Mouse (Mus musculus): ENCODE measurements around the gene Pcca. TPM values are rescaled to one million over a fixed set of nuclear protein-coding genes. Genes with fewer than 3 reads are reported as not detected.

Gene Pcca
- polyA plus RNA-seq, 1 experiment: 4.8 TPM

DNA sequence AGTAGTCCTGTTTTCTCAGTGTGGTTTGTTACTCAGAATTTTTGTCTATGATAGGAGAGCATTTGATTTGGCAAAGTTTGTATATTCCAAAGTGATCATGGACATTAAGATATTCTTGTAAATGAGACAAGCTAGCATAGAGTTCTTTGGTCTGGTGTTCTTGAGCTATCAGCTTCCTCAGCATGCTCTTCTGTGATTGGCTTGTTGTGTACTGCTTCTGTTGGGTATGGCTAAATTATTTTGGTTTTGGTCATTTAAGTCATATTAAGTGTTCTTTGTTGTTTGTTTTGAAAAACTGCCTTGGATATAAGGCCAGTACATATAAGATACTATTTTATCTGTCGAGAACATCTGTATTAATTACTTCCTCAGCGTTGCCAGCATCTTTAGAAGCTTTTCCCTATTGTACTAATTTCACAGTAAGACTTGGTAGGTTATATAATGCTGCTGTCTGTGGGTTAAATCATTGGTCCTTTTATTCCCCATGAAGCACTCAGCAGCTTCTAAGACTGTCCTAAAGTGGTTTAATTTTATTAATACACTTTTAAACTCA, 105.1 kb downstream of the Pcca start:
- Histone ChIP-seq H3K36me3 (ENCODE audit: control insufficient read depth, insufficient read depth, low read length) (no peaks in the 10 kb centered on the region), H3K27me3 (ENCODE audit: control insufficient read depth, insufficient read depth, low read length) (no peaks in the 10 kb centered on the region), H3K4me3 (ENCODE audit: extremely low read depth, insufficient read depth, insufficient read length) (no peak overlapping the region), H3K4me1 (ENCODE audit: control insufficient read depth, insufficient read depth, insufficient read length) (no peaks in the 10 kb centered on the region; the same call in 1 of the 2 replicates), H3K27ac (ENCODE audit: insufficient read depth, low read length) (no peak overlapping the region)
- no peak for DNase-seq (ENCODE audit: low read depth in 1 of 2, low spot score in 2 of 2)
- 88% methylated on average over 2 of the region's 2 CpGs for WGBS
- TF ChIP-seq POLR2A (IDR thresholded peaks at IDR 0.05; ENCODE audit: low read depth, low read length) (no peak), CTCF (IDR thresholded peaks at IDR 0.05; ENCODE audit: extremely low read depth, insufficient read depth, insufficient read length, insufficient replicate concordance) (no peak)

DNA sequence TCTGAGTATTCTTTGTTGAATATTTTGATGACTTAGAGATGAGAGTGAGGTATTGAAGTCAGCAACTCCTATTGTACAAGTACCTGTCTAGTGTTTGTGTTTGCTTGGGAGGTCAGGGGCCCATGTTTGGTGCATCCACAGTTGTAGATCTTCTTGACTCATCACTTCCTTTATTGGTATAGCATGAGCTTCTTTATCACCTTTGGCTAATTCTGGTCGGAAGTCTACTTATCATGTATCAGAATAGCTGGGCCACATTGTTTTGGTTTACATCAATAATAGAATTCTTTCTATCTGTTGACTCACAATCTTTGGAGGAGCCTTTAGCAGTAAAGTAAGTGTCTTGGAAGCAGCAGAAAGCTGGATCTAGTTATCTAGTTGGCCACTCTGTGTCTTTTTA, 108.3 kb downstream of the Pcca start:
- H3K27ac ChIP-seq (ENCODE audit: insufficient read depth, low read length): no peak overlapping the region
- H3K36me3 ChIP-seq (ENCODE audit: control insufficient read depth, insufficient read depth, low read length): no peaks in the 10 kb centered on the region
- TF ChIP-seq POLR2A (IDR thresholded peaks at IDR 0.05; ENCODE audit: low read depth, low read length) (no peak), CTCF (IDR thresholded peaks at IDR 0.05; ENCODE audit: extremely low read depth, insufficient read depth, insufficient read length, insufficient replicate concordance) (no peak)
- no peak overlapping the region for H3K4me3 ChIP-seq (ENCODE audit: extremely low read depth, insufficient read depth, insufficient read length)
- no peaks in the 10 kb centered on the region for H3K27me3 ChIP-seq (ENCODE audit: control insufficient read depth, insufficient read depth, low read length)
- WGBS: 94% methylated on average over 1 of the region's 1 CpGs
- DNase-seq (ENCODE audit: low read depth in 1 of 2, low spot score in 2 of 2): no peak
- H3K4me1 ChIP-seq (ENCODE audit: control insufficient read depth, insufficient read depth, insufficient read length): no peaks in the 10 kb centered on the region; the same call in 1 of the 2 replicates

DNA sequence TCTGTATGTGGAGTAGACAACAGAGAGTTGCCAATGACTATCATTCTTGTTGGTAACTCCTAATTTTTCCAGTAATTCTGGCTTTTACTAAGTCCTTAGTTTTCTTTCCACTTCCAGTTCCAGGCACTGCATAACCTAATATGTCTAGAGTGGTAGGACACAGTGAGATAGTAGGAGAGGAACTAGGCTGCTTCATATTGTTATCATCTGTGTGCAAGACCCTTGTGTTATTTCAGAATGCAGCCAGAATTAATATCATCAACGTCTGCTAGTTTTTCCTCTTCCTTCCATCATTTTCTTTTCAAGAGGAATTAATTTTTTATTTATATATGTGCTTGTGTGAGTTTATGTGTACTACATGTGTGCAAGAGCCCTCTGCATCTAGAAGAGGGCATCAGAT, 114.1 kb downstream of the Pcca start:
- 80% methylated on average over 1 of the region's 1 CpGs for WGBS
- Histone ChIP-seq H3K27me3 (ENCODE audit: control insufficient read depth, insufficient read depth, low read length) (no peaks in the 10 kb centered on the region), H3K36me3 (ENCODE audit: control insufficient read depth, insufficient read depth, low read length) (no peaks in the 10 kb centered on the region; the same call in 1 of the 2 replicates), H3K4me1 (ENCODE audit: control insufficient read depth, insufficient read depth, insufficient read length) (no peaks in the 10 kb centered on the region), H3K27ac (ENCODE audit: insufficient read depth, low read length) (no peak overlapping the region), H3K4me3 (ENCODE audit: extremely low read depth, insufficient read depth, insufficient read length) (no peak overlapping the region)
- DNase-seq (ENCODE audit: low read depth in 1 of 2, low spot score in 2 of 2): no peak
- TF ChIP-seq CTCF (IDR thresholded peaks at IDR 0.05; ENCODE audit: extremely low read depth, insufficient read depth, insufficient read length, insufficient replicate concordance): no peak
- TF ChIP-seq POLR2A (IDR thresholded peaks at IDR 0.05; ENCODE audit: low read depth, low read length): no peak

DNA sequence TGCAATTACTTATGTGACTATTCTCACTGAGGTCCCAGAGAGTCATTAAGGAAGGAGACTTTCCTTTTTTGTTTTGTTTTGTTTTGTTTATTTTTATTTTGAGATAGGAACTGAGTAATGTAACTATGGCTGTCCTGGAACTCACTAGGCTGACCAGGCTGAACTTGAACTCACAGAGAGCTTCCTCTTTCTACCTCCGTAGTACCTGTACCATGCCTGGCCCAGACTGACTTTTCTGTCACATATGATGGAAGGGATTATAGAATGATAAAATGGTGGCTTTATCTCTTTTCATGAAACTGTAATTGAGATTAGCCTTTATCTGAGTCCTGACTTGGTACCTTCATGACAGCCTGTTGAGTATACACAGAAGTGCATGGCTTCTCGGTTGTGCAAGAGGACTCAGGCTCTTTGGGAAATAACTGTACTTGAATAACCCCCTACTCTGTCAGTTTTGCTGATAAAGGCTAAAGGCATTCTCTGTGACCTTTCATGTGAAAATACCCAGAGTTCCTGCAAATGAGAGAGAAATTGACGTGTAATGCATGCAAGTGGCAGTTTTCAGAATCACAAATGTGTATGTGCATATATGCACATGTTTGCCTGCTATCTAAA, 115.3 kb downstream of the Pcca start:
- Histone ChIP-seq H3K27ac (ENCODE audit: insufficient read depth, low read length) (no peak overlapping the region), H3K4me1 (ENCODE audit: control insufficient read depth, insufficient read depth, insufficient read length) (no peaks in the 10 kb centered on the region), H3K27me3 (ENCODE audit: control insufficient read depth, insufficient read depth, low read length) (no peaks in the 10 kb centered on the region), H3K36me3 (ENCODE audit: control insufficient read depth, insufficient read depth, low read length) (no peaks in the 10 kb centered on the region; the same call in 1 of the 2 replicates), H3K4me3 (ENCODE audit: extremely low read depth, insufficient read depth, insufficient read length) (no peak overlapping the region)
- WGBS: 71% methylated on average over 3 of the region's 3 CpGs
- DNase-seq (ENCODE audit: low read depth in 1 of 2, low spot score in 2 of 2): no peak
- no peak for TF ChIP-seq CTCF (IDR thresholded peaks at IDR 0.05; ENCODE audit: extremely low read depth, insufficient read depth, insufficient read length, insufficient replicate concordance)
- no peak for TF ChIP-seq POLR2A (IDR thresholded peaks at IDR 0.05; ENCODE audit: low read depth, low read length)

DNA sequence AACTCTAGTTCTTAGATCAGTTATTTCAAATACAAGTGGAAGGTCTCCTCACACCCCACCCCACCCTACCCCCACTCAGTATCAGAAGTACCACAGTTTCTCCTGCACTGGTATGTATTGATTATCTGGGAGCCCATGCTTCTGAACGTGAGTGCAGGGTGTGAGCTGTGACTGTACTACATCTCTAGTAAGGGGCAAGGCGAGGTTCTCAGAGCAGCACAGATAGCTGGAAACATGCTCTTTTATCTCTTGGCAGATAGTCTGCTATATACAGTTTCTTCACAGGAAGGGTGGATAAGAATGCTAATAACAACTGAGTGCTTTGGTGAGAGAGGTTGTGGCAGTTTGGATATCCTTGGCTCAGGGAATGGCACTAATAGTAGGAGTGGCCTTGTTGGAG, 117.6 kb downstream of the Pcca start:
- H3K4me1 ChIP-seq (ENCODE audit: control insufficient read depth, insufficient read depth, insufficient read length): no peaks in the 10 kb centered on the region
- TF ChIP-seq POLR2A (IDR thresholded peaks at IDR 0.05; ENCODE audit: low read depth, low read length) (no peak), CTCF (IDR thresholded peaks at IDR 0.05; ENCODE audit: extremely low read depth, insufficient read depth, insufficient read length, insufficient replicate concordance) (no peak)
- H3K36me3 ChIP-seq (ENCODE audit: control insufficient read depth, insufficient read depth, low read length): no peaks in the 10 kb centered on the region; the same call in 1 of the 2 replicates
- WGBS: 79% methylated on average over 2 of the region's 2 CpGs
- no peak overlapping the region for H3K4me3 ChIP-seq (ENCODE audit: extremely low read depth, insufficient read depth, insufficient read length)
- H3K27me3 ChIP-seq (ENCODE audit: control insufficient read depth, insufficient read depth, low read length): no peaks in the 10 kb centered on the region
- no peak for DNase-seq (ENCODE audit: low read depth in 1 of 2, low spot score in 2 of 2)
- H3K27ac ChIP-seq (ENCODE audit: insufficient read depth, low read length): no peak overlapping the region

DNA sequence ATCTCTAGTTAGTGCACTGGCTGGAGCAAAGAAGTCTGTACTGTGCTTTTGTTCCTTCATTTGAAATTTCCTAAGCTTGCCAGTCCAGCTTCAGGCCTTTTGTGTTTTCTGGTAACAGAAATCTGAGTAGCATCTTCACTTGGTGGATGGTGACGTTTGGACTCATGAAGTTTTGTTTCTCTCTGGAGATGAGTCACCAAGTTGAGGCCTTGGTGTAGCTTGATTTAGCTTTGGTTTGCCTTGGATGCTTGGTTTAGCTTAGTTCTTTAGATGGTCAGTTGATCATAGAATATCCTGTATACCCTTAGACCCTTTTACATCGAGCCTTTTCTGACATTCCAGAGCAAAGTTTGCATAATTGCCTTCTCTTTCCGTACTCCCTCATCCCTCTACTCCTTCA, 141.5 kb downstream of the Pcca start:
- WGBS: 88% methylated on average over 3 of the region's 3 CpGs
- H3K4me3 ChIP-seq (ENCODE audit: extremely low read depth, insufficient read depth, insufficient read length): no peak overlapping the region
- H3K4me1 ChIP-seq (ENCODE audit: control insufficient read depth, insufficient read depth, insufficient read length): no peaks in the 10 kb centered on the region
- no peaks in the 10 kb centered on the region for H3K36me3 ChIP-seq (ENCODE audit: control insufficient read depth, insufficient read depth, low read length)
- no peak for DNase-seq (ENCODE audit: low read depth in 1 of 2, low spot score in 2 of 2)
- no peaks in the 10 kb centered on the region for H3K27me3 ChIP-seq (ENCODE audit: control insufficient read depth, insufficient read depth, low read length)
- TF ChIP-seq CTCF (IDR thresholded peaks at IDR 0.05; ENCODE audit: extremely low read depth, insufficient read depth, insufficient read length, insufficient replicate concordance) (no peak), POLR2A (IDR thresholded peaks at IDR 0.05; ENCODE audit: low read depth, low read length) (no peak)
- H3K27ac ChIP-seq (ENCODE audit: insufficient read depth, low read length): no peak overlapping the region

DNA sequence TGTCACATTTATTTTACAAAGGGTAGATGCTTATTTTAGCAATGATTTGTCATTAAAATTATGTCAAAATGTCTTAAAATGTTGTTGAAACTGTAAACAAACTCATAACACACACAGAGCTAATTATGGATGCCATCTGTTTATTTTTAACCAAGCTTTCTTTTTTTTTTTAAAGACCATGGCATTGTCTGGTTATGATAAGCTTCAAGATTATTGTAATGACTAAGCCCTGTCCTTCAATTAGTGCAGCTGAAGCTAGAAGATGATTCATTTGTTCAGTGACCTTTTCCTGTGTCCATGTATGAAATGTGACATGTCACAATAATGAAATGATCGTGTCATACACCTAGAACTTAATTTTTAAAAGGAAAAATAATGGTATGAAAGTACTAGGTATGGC, 149.5 kb downstream of the Pcca start:
- Histone ChIP-seq H3K4me1 (ENCODE audit: control insufficient read depth, insufficient read depth, insufficient read length) (no peaks in the 10 kb centered on the region), H3K27ac (ENCODE audit: insufficient read depth, low read length) (no peak overlapping the region), H3K27me3 (ENCODE audit: control insufficient read depth, insufficient read depth, low read length) (no peaks in the 10 kb centered on the region), H3K36me3 (ENCODE audit: control insufficient read depth, insufficient read depth, low read length) (no peaks in the 10 kb centered on the region), H3K4me3 (ENCODE audit: extremely low read depth, insufficient read depth, insufficient read length) (no peak overlapping the region)
- 94% methylated on average over 1 of the region's 1 CpGs for WGBS
- DNase-seq (ENCODE audit: low read depth in 1 of 2, low spot score in 2 of 2): no peak
- TF ChIP-seq POLR2A (IDR thresholded peaks at IDR 0.05; ENCODE audit: low read depth, low read length): no peak
- no peak for TF ChIP-seq CTCF (IDR thresholded peaks at IDR 0.05; ENCODE audit: extremely low read depth, insufficient read depth, insufficient read length, insufficient replicate concordance)
